Mouse (Mus musculus): ENCODE data around the gene Gm48552.

The Gm48552 gene

GRCm38 (mm10) chr10:81418216-81419070, 29.6 kb downstream of the Gm48552 start:
- peak; percentile 10 for DNase-seq (ENCODE audit: extremely low read depth, insufficient read length, low spot score)

- DNase-seq (ENCODE audit: extremely low read depth, insufficient read length, low spot score): peak; percentile 16
Observed at GRCm38 (mm10) chr10:81419111-81419928, 30.5 kb downstream of the Gm48552 start.

DNA sequence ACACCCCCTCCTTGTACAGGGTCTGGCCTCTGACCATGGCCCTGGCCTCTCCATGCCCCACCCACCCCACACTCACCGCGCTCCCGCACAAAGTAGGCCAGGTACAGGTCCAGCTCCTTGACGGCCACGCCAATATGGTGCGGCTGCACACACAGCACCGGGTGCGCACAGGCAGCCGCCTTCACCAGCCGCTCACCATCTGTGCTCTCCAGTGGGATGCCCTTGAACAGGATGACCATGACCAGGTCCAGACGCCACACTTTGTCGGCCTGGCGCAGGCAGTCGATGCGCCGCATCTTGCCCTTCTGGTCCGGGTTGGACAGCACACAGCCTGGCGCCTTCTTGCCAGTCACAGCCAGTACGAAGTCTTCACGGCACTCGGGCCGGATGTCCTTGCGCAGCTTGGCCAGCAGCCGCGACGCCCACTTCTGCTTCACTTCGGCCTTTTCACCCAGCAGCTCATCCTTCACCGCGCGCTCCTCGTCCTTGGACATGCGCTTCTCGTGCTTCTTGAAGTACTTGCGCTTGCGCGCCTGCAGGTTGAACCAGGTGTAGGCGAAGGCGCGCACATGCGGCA, 31.5 kb downstream of the Gm48552 start:
- peak; percentile 34 for DNase-seq (ENCODE audit: extremely low read depth, insufficient read length, low spot score)

DNA sequence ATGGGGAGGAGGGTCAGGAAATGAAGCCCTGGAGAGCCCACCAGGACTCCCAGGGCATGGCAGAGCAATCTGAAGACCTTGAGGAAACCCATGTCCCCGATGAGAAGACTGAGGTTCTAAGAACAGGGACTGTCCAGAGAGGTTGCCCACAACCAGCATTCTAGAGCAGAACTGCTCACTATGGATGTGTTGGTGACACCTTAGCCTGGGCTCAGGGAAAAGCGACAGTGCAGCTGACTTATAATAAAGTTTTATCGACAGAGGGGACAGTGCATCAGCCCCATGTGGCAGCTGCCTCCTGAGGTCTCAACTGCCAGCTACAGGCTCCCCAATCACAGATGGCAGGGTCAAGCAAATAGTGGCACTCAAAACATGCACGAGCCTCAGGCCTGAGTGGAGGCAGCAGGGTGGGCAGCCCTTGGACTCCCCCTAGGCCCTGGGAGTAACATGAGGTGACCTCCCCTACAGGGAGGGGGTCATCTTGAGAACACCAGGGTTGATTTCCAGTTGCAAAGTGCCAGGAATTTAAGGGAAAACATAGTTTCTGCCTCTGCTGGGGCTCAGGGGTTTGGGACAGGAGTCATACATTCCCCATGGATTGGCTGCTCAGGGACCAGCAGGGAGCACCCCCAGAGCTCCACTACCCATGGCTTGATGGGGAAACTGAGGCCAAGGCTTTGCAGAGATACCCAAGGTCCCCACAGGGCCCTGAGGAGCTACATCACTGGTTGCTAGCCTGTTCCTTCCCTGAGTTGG, 32.4 kb downstream of the Gm48552 start:
- peak; percentile 11 for DNase-seq (ENCODE audit: extremely low read depth, insufficient read length, low spot score)

- DNase-seq (ENCODE audit: extremely low read depth, insufficient read length, low spot score): peak; percentile 62
Observed at GRCm38 (mm10) chr10:81421797-81422100, 32.9 kb downstream of the Gm48552 start.

- DNase-seq (ENCODE audit: extremely low read depth, insufficient read length, low spot score): no peak
Observed at GRCm38 (mm10) chr10:81422191-81422590, 33.4 kb downstream of the Gm48552 start.

GRCm38 (mm10) chr10:81422661-81423217, 33.9 kb downstream of the Gm48552 start:
- no peak for DNase-seq (ENCODE audit: extremely low read depth, insufficient read length, low spot score)

DNA sequence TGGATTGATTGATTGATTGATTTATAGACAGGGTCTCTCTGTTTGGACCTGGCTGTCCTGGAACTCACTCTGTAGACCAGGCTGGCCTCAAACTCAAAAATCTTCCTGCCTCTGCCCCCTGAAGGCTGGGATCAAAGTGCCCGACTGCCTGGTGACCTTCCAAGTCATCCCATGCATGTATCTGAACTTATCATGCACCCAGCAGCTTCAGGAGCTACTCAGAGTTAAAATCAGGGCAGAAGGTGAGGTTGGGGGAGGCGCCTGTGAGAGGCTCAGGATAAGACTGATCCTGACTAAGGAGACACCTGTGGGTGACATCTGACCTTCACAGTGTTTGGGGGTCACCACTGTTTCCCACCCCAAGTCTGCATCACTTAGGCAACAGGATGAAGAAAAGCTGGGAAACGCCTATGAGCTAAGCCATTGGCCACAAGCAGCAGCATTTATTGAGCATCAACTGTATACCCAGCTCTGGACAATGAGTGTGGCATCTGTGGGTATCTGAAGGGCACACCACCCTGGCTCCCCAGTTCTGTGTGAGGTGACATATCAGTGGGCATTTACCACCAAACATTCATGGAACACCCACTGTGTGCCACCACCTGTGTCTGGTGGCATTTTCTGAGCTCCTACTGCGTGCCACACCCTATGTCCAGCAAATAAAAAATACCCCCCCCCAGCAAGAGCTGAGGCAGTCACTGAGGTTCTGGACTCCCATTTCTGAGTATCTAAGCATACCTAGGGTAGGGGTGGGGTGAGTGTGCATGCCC, 34.9 kb downstream of the Gm48552 start:
- no peak for DNase-seq (ENCODE audit: extremely low read depth, insufficient read length, low spot score)

- DNase-seq (ENCODE audit: extremely low read depth, insufficient read length, low spot score): peak; percentile 88
Observed at GRCm38 (mm10) chr10:81424246-81425051, 35.6 kb downstream of the Gm48552 start.

DNA sequence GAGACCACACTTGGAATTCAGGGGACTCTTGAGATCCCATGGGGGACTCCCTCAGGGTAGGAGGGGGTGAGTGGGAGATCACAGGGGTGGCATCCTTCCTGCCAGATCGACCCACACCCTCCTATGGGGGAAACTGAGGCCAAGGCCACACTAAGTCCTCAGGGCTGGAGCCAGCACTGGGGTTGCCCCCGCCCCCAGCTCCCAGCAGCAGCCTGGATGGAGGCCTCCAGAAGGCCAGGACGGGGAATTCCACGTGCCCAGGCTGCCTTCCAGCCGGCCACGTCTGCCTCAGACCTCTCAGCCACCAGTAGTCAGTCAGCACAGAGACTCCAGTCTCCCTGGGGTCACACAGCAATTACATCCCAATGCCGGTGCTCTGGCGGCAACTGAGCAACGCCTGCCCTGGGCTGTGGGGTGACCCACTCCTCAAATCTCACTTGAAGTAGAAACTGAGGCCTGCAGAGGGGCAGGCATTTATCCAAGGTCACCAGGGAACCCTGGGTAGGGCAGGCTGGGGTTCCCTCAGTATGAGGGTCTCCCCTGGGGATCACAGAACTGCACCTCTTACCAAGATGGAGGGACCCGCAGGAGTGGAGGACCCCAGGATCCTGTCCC, 36.5 kb downstream of the Gm48552 start:
- peak; percentile 80 for DNase-seq (ENCODE audit: extremely low read depth, insufficient read length, low spot score)

GRCm38 (mm10) chr10:81426081-81426671, 37.4 kb downstream of the Gm48552 start:
- DNase-seq (ENCODE audit: extremely low read depth, insufficient read length, low spot score): peak; percentile 69

DNA sequence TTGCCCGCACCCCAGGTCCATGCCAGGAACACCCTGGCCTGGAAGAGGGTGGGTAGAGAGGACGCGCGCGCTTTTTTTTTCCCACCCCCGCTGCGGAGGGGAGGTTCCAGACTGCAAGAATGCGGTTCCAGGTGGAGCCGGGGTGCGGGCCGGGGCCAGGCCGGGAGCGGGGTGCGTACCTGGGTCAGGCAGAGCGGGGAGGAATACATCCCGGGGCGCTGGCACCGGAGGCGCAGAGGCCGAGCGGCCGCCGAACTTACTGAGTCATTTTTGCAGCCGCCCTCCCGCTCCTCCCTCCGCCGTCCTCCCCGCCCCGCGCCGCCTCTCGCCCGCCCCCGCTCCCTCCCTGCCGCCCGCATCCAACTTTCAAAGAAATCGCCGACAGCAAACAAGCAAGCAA, 38.1 kb downstream of the Gm48552 start:
- DNase-seq (ENCODE audit: extremely low read depth, insufficient read length, low spot score): peak; percentile 80

DNA sequence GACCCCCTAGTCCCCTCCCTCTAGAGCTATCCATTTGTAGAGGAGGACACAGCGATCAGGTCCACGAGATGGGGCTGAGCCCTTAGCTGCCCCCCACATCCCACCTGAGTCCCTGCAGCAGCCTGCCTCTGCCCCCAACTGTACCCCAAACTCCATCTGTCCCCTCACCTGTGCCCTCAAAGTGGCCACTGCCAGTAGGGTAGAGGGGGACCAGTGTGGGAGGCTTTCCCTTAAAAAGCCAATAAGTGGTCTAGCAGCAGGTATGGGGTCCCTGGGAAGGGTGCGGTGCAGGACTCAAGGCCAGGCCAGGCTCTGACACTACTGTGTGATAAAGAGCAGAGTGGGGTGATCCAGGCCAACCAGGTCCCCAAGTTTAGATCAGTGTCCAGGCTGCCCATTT, 38.5 kb downstream of the Gm48552 start:
- DNase-seq (ENCODE audit: extremely low read depth, insufficient read length, low spot score): no peak

DNA sequence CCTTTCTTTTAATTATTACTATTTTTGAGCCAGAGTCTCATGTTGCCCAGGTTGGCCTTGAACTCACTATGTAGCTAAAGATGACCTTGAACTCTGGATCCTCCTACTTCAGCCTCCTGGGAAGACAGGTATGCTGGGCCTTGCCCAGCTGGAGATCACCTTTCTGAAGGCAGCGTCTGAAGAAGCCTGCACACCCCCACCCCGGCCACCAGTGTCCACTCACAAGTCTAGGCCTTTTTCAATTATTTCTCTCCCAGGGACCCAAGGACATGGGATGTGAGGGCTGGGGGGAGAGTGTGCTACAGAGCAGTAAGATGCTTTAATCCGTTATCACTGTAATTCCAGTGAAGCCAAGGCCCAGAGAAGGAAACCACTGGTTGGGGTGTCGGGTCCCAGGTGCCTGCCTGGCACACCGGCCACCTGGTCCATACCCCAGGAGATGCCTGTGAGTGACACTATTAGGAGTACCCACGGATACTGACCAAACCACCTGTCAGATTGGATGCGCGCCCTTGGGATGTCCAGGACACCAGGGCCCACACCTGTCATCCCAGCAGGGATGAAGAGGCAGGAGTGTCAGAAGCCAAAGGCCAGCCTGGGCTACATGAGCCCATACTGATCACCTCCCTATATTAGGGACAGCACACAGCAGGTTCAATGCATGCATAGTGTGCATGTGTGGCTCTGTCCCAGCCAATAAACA, 39.1 kb downstream of the Gm48552 start:
- DNase-seq (ENCODE audit: extremely low read depth, insufficient read length, low spot score): no peak

DNA sequence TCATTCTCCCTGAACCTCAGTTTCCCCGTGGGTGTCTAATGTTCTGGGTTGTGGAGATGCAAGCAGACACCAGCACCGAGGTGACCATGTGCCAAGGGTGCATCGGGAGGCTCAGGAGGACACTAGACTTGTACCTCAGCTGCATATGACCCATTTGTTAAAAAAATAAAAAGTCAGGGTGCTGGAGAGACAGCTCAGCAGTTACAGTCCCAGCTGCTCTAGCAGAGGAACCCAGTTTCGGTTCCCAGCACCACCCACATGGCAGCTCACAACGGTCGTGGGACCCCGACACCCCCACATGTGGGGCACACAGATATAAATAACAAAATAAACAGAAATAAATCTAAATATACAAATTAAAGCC, 39.7 kb downstream of the Gm48552 start:
- no peak for DNase-seq (ENCODE audit: extremely low read depth, insufficient read length, low spot score)

- no peak for DNase-seq (ENCODE audit: extremely low read depth, insufficient read length, low spot score)
Observed at GRCm38 (mm10) chr10:81429092-81429491, 40.3 kb downstream of the Gm48552 start.

GRCm38 (mm10) chr10:81429605-81430061, 40.8 kb downstream of the Gm48552 start:
- peak; percentile 86 for DNase-seq (ENCODE audit: extremely low read depth, insufficient read length, low spot score)
